Mouse (Mus musculus): ENCODE results near the gene Mau2. TPM values are rescaled to one million over a fixed set of nuclear protein-coding genes. Genes with fewer than 3 reads are reported as not detected.
"Not testable (repeated sequence)": the region's sequence is repeated elsewhere in the genome, so short reads cannot be mapped to it uniquely, and the experiment has no call there.

Gene Mau2
- polyA plus RNA-seq, 1 experiment from 2014 or later, result 58.5 TPM

DNA sequence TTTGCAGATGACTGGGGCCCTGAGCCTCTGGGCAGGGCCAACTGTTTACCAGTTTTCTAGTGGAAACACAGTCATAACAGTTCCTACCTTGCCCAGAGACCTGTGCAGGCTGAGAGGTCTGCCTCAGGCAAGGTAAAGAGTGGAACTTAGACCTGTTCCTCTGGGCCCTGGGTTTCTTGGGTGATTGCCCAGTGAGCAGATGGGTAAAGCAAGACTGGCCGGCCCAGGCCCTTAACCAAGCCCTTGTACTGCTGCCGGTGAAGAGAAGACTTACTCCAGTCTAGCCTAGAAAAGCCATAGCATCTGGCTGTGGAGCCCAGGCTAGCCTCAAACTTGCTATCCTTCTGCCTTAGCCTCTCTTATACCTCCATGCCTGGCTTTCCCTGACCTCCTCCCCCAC lies 39.4 kb upstream of the Mau2 start:
- no peak for ATAC-seq (ENCODE audit: insufficient number of reproducible peaks, insufficient read depth, low FRiP score, low read depth)

DNA sequence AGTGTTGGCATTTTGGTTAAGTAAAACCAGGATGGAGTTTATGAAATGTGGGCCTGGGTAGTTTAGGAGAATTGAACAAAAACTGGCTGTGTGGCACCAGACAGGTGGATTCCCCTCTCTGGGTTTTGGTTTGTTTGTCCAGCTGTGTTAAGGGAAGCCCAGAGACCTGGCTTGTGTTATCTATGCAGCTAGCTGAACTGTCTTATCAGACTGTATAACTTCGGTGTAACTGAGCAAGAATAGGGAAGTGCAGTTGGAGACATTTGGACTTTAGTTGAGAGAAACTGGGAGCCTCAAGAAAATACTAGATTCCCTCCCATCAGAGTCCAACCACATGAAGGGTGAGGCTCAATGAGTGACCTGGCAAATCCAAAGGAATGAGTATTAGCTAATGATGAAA lies 31.1 kb upstream of the Mau2 start:
- Histone ChIP-seq H3K4me3 (ENCODE audit: low read depth, low read length) (no peak overlapping the region), H3K9ac (replicated peaks; ENCODE audit: low read depth, low read length) (no peak overlapping the region), H3K4me2 (replicated peaks; ENCODE audit: low read depth, low read length) (no peak overlapping the region), H3K36me3 (ENCODE audit: control insufficient read depth, insufficient read depth, low read length) (peaks cover 19% of the 10 kb centered on the region), H3K27me3 (ENCODE audit: control insufficient read depth, insufficient read depth, low read length) (no peaks in the 10 kb centered on the region), H3K9me3 (ENCODE audit: control insufficient read depth, low read depth, low read length) (no peaks in the 10 kb centered on the region), H3K27ac (ENCODE audit: low read length) (no peak overlapping the region), H3K4me1 (ENCODE audit: control insufficient read depth, insufficient read depth, low read length) (0 out of 2 replicates have a peak, but pooled peaks cover 4% of the 10 kb centered on the region)
- WGBS, result 58% methylated on average over 1 of the region's 1 CpGs
- ATAC-seq (ENCODE audit: insufficient number of reproducible peaks, insufficient read depth, low FRiP score, low read depth), result no peak

More for the DNA sequence above, 39.4 kb upstream of the Mau2 start:
- Histone ChIP-seq H3K36me3 (ENCODE audit: control insufficient read depth, insufficient read depth, low read length) (no peaks in the 10 kb centered on the region), H3K9me3 (ENCODE audit: control insufficient read depth, low read depth, low read length) (no peaks in the 10 kb centered on the region), H3K4me2 (replicated peaks; ENCODE audit: low read depth, low read length) (no peak overlapping the region), H3K9ac (replicated peaks; ENCODE audit: low read depth, low read length) (no peak overlapping the region), H3K27ac (ENCODE audit: low read length) (no peak overlapping the region), H3K4me1 (ENCODE audit: control insufficient read depth, insufficient read depth, low read length) (peaks cover 11% of the 10 kb centered on the region; the same call in 1 of the 2 replicates), H3K27me3 (ENCODE audit: control insufficient read depth, insufficient read depth, low read length) (peaks cover 47% of the 10 kb centered on the region), H3K4me3 (ENCODE audit: low read depth, low read length) (no peak overlapping the region)
- WGBS, result 100% methylated on average over 2 of the region's 2 CpGs

DNA sequence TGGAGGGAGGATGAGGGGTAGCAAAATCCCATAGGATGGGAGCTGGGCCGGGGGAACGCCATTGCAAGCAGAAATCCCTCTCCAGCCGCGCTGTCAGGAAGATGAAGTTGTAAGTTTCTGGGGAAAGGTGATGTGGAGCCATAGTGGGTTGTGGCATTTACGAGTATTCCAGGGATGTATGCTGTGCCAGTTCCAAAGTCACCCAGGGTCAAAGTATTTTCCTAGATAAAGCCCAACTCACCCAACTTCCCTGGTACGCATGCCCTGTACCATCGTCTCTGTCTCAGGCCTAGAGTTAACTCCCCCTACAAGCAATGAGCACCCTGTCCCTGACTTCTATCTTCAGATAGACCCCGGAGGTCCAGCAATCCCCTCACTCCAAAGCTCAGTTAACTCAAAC lies 30.6 kb upstream of the Mau2 start:
- Histone ChIP-seq H3K9me3 (ENCODE audit: control insufficient read depth, low read depth, low read length) (no peaks in the 10 kb centered on the region), H3K4me2 (replicated peaks; ENCODE audit: low read depth, low read length) (peak overlapping the region; percentile 50), H3K4me3 (ENCODE audit: low read depth, low read length) (peak overlapping the region; percentile 16; the same call in 1 of the 2 replicates), H3K4me1 (ENCODE audit: control insufficient read depth, insufficient read depth, low read length) (0 out of 2 replicates have a peak, but pooled peaks cover 4% of the 10 kb centered on the region), H3K36me3 (ENCODE audit: control insufficient read depth, insufficient read depth, low read length) (peaks cover 24% of the 10 kb centered on the region), H3K9ac (replicated peaks; ENCODE audit: low read depth, low read length) (no peak overlapping the region), H3K27me3 (ENCODE audit: control insufficient read depth, insufficient read depth, low read length) (no peaks in the 10 kb centered on the region), H3K27ac (ENCODE audit: low read length) (no peak overlapping the region)
- no peak for ATAC-seq (ENCODE audit: insufficient number of reproducible peaks, insufficient read depth, low FRiP score, low read depth)
- WGBS, result 55% methylated on average over 8 of the region's 8 CpGs

DNA sequence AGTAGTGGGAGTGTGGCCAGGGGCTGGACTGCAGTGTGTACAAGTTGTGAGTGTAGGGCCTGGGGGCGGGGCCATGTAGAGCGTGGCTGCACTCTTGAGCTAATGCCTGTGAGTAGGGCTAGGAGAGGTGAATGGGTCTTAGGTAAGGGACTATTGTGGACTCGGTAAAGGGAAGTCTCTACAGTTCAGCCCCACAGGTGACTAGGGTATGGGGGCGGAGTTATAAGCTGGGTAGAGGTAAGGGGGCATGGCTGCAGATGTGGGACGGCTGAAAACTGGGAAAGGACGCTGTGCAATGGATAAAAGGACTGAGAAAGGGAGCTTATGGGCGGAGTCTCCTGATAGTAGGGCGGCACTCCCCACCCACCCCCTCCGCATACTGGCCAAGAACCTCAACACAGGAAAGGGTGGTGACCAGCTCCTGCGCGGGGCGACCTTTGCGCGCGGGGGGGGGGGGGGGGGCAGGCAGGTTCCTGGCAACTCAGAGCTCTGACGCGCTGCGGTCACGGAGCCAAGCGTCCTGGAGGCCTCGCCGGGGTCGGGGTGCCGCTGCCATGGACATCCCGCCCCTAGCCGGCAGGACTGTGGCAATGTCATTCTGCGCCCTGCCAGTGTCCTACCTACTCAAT lies 30.0 kb upstream of the Mau2 start, which contains the start of gene Tm6sf2:
Gene Tm6sf2 (plus strand): TSS at position 484 of the 629 bp plus-strand sequence.
- Histone ChIP-seq H3K4me1 (ENCODE audit: control insufficient read depth, insufficient read depth, low read length) (0 out of 2 replicates have a peak, but pooled peaks cover 4% of the 10 kb centered on the region), H3K9ac (replicated peaks; ENCODE audit: low read depth, low read length) (no peak within 1 kb of the TSS), H3K36me3 (ENCODE audit: control insufficient read depth, insufficient read depth, low read length) (peaks cover 28% of the 10 kb centered on the region), H3K27ac (ENCODE audit: low read length) (no peak within 1 kb of the TSS; the same call in 1 of the 2 replicates), H3K4me3 (ENCODE audit: low read depth, low read length) (peak within 1 kb of the TSS; percentile 16; the same call in 1 of the 2 replicates), H3K27me3 (ENCODE audit: control insufficient read depth, insufficient read depth, low read length) (no peaks in the 10 kb centered on the region), H3K4me2 (replicated peaks; ENCODE audit: low read depth, low read length) (peak within 1 kb of the TSS; percentile 50), H3K9me3 (ENCODE audit: control insufficient read depth, low read depth, low read length) (no peaks in the 10 kb centered on the region)
- peak; percentile 84 for ATAC-seq (ENCODE audit: insufficient number of reproducible peaks, insufficient read depth, low FRiP score, low read depth)
- 15% methylated on average over 22 of the region's 27 CpGs for WGBS

GRCm38 (mm10) chr8:70071836-70072440 lies 29.4 kb upstream of the Mau2 start:
- Histone ChIP-seq H3K27ac (ENCODE audit: low read length) (no peak overlapping the region; the same call in 1 of the 2 replicates), H3K4me2 (replicated peaks; ENCODE audit: low read depth, low read length) (peak overlapping the region; percentile 50; the same call in 1 of the 2 replicates), H3K36me3 (ENCODE audit: control insufficient read depth, insufficient read depth, low read length) (peaks cover 30% of the 10 kb centered on the region), H3K27me3 (ENCODE audit: control insufficient read depth, insufficient read depth, low read length) (no peaks in the 10 kb centered on the region), H3K4me1 (ENCODE audit: control insufficient read depth, insufficient read depth, low read length) (0 out of 2 replicates have a peak, but pooled peaks cover 4% of the 10 kb centered on the region), H3K4me3 (ENCODE audit: low read depth, low read length) (no peak overlapping the region), H3K9me3 (ENCODE audit: control insufficient read depth, low read depth, low read length) (no peaks in the 10 kb centered on the region), H3K9ac (replicated peaks; ENCODE audit: low read depth, low read length) (no peak overlapping the region)
- WGBS, result 74% methylated on average over 2 of the region's 2 CpGs
- ATAC-seq (ENCODE audit: insufficient number of reproducible peaks, insufficient read depth, low FRiP score, low read depth), result peak; percentile 51; the same call in 1 of the 2 replicates

DNA sequence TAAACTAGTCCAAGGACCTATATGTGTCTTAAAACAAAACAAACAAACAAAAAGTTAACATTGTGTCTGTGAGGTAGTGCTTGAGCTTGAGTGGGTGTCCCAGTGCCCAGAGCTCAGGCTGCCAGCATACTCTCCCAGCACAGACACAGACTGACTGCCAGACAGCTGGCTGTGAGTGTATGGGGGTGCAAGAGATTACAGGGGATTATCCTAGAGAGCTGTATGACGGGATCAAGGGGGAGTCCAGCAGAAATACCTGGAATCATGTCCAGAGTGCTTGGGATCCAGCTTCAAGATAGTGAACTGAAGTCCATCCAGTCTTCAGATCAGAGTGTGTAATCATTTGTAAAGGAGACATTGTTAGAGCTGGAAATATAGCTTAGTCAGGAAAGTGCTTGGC lies 15.2 kb upstream of the Mau2 start:
- H3K9ac ChIP-seq (replicated peaks; ENCODE audit: low read depth, low read length), result no peak overlapping the region
- H3K4me1 ChIP-seq (ENCODE audit: control insufficient read depth, insufficient read depth, low read length), result no peaks in the 10 kb centered on the region
- WGBS, result 71% methylated on average over 1 of the region's 1 CpGs
- no peak overlapping the region for H3K4me2 ChIP-seq (replicated peaks; ENCODE audit: low read depth, low read length)
- ATAC-seq (ENCODE audit: insufficient number of reproducible peaks, insufficient read depth, low FRiP score, low read depth), result no peak
- peaks cover 70% of the 10 kb centered on the region for H3K36me3 ChIP-seq (ENCODE audit: control insufficient read depth, insufficient read depth, low read length)
- no peak overlapping the region for H3K4me3 ChIP-seq (ENCODE audit: low read depth, low read length)
- no peaks in the 10 kb centered on the region for H3K27me3 ChIP-seq (ENCODE audit: control insufficient read depth, insufficient read depth, low read length)
- H3K9me3 ChIP-seq (ENCODE audit: control insufficient read depth, low read depth, low read length), result no peaks in the 10 kb centered on the region
- no peak overlapping the region for H3K27ac ChIP-seq (ENCODE audit: low read length)

DNA sequence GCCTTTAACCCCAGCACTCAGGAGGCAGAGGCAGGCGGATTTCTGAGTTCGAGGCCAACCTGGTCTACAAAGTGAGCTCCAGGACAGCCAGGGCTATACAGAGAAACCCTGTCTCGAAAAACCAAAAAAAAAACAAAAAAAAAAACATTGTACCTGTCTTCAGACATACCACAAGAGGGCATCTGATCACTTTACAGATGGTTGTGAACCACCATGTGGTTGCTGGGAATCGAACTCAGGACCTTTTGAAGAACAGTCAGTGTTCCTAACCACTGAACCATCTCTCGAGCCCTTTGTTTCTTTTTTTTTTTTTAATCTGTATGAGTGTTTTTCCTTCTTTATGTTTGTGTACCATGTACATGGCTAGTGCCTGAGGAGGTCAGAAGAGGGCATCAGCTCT lies 7.9 kb upstream of the Mau2 start:
- H3K27ac ChIP-seq (ENCODE audit: low read length); H3K4me2 ChIP-seq (replicated peaks; ENCODE audit: low read depth, low read length); H3K4me3 ChIP-seq (ENCODE audit: low read depth, low read length); H3K27me3 ChIP-seq (ENCODE audit: control insufficient read depth, insufficient read depth, low read length); H3K4me1 ChIP-seq (ENCODE audit: control insufficient read depth, insufficient read depth, low read length); H3K9ac ChIP-seq (replicated peaks; ENCODE audit: low read depth, low read length); ATAC-seq (ENCODE audit: insufficient number of reproducible peaks, insufficient read depth, low FRiP score, low read depth); H3K9me3 ChIP-seq (ENCODE audit: control insufficient read depth, low read depth, low read length): not testable (repeated sequence)
- peaks cover 47% of the 10 kb centered on the region for H3K36me3 ChIP-seq (ENCODE audit: control insufficient read depth, insufficient read depth, low read length)
- WGBS, result 97% methylated on average over 5 of the region's 5 CpGs

GRCm38 (mm10) chr8:70049662-70050061 lies 7.1 kb upstream of the Mau2 start:
- no peak overlapping the region for H3K4me3 ChIP-seq (ENCODE audit: low read depth, low read length)
- H3K36me3 ChIP-seq (ENCODE audit: control insufficient read depth, insufficient read depth, low read length), result peaks cover 40% of the 10 kb centered on the region
- no peak for ATAC-seq (ENCODE audit: insufficient number of reproducible peaks, insufficient read depth, low FRiP score, low read depth)
- no peak overlapping the region for H3K27ac ChIP-seq (ENCODE audit: low read length)
- H3K9ac ChIP-seq (replicated peaks; ENCODE audit: low read depth, low read length), result no peak overlapping the region
- no peaks in the 10 kb centered on the region for H3K9me3 ChIP-seq (ENCODE audit: control insufficient read depth, low read depth, low read length)
- no peak overlapping the region for H3K4me2 ChIP-seq (replicated peaks; ENCODE audit: low read depth, low read length)
- no peaks in the 10 kb centered on the region for H3K4me1 ChIP-seq (ENCODE audit: control insufficient read depth, insufficient read depth, low read length)
- H3K27me3 ChIP-seq (ENCODE audit: control insufficient read depth, insufficient read depth, low read length), result no peaks in the 10 kb centered on the region

Data from stomach, embryonic 14.5 days (tissue).